Mouse (Mus musculus): ENCODE results near the gene Nuak1. TPM values are rescaled to one million over a fixed set of nuclear protein-coding genes. Genes with fewer than 3 reads are reported as not detected.

The Nuak1 gene
- not detected for polyA plus RNA-seq (2017; shearing (Covaris generic))

GRCm38 (mm10) chr10:84440541-84441433 is at the start of gene Nuak1:
Nuak1 (minus strand) TSS chr10:84440597.

Other genes starting within 250 kb of the Nuak1 start
- gene Ckap4, start 93.5 kb upstream of the Nuak1 start, polyA plus RNA-seq (2017; shearing (Covaris generic)): 0.17 TPM
- gene Tcp11l2, start 136.0 kb upstream of the Nuak1 start, polyA plus RNA-seq (2017; shearing (Covaris generic)): 215 TPM
- gene Polr3b, start 181.7 kb upstream of the Nuak1 start, polyA plus RNA-seq (2017; shearing (Covaris generic)): 43.5 TPM